Mouse (Mus musculus): ENCODE measurements around the gene Mcfd2. TPM values are rescaled to one million over a fixed set of nuclear protein-coding genes. Genes with fewer than 3 reads are reported as not detected.
"Not testable (repeated sequence)": the region's sequence is repeated elsewhere in the genome, so short reads cannot be mapped to it uniquely, and the experiment has no call there.

Mcfd2 gene
- polyA plus RNA-seq, 1 experiment, result 112 TPM

DNA sequence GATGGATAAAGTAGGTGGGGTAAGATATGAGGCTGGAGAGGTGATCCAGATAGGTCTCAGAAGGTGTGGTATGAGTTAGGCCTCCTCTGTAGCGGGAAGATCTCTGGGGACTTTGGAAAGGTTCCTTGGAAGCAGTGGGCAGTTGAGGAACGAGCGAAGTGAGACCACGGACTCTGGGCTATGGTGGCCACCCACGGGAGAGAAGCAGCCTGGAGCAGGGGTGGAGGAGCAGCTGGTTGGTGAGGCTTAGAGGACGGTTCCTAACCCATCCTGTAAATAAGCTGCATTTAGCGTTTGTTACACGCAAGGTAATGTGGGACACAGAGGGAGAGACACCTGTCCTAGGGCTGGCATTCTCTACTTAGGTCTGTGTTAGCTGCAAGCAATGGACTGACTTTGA is 39.3 kb upstream of the Mcfd2 start:
- TF ChIP-seq POLR2A (IDR thresholded peaks at IDR 0.05; ENCODE audit: low read depth, low read length) (no peak), CTCF (IDR thresholded peaks at IDR 0.05; ENCODE audit: borderline replicate concordance, insufficient read depth, low read length) (no peak)
- H3K4me1 ChIP-seq (ENCODE audit: control insufficient read depth, insufficient read depth, low read length), result peaks cover 4% of the 10 kb centered on the region; the same call in 1 of the 2 replicates
- H3K4me3 ChIP-seq (ENCODE audit: insufficient read depth, low read length), result no peak overlapping the region
- no peak overlapping the region for H3K27ac ChIP-seq (ENCODE audit: insufficient read depth, low read length)

DNA sequence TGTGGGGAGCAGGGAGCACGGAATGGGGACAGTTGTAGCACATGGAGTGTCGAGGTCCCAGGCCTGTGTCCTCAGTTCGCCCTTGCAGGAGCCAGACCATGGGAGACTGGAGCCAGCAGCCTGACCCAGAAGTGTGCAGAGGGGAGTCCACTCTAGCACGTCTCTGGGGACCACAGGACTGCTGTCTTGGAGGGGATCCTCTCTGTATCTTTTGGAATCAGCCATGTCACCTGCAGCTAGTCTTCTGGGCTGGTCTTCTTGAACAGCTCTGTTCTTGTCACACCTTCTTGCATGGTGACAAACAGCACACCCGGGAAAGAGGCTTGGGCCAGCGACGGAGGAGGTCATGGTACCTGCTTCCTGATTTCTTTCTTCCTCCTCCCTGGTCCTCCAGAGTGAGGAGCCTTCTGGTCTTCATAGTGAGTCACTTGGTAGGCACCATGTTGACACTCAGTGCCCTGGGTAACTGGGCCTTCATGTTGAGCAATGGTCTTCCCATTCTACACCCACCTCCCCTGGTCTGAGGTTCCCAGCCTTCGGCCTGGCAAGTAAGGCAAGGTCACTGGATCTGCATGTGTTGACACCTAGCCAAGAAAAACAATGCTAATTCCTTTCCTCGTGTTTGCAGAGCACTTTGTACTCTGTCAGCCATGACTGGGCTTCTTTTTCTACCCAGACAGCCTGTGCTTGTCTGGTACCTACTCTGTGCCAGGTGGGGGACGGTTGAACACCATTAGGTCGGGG is 38.6 kb upstream of the Mcfd2 start:
- no peak for TF ChIP-seq POLR2A (IDR thresholded peaks at IDR 0.05; ENCODE audit: low read depth, low read length)
- no peak for TF ChIP-seq CTCF (IDR thresholded peaks at IDR 0.05; ENCODE audit: borderline replicate concordance, insufficient read depth, low read length)

GRCm38 (mm10) chr17:87302014-87302794 is 36.5 kb upstream of the Mcfd2 start:
- Histone ChIP-seq H3K4me1 (ENCODE audit: control insufficient read depth, insufficient read depth, low read length) (peaks cover 4% of the 10 kb centered on the region; the same call in 1 of the 2 replicates), H3K4me3 (ENCODE audit: insufficient read depth, low read length) (no peak overlapping the region), H3K27ac (ENCODE audit: insufficient read depth, low read length) (peak overlapping the region; percentile 85)
- TF ChIP-seq POLR2A (IDR thresholded peaks at IDR 0.05; ENCODE audit: low read depth, low read length) (no peak), CTCF (IDR thresholded peaks at IDR 0.05; ENCODE audit: borderline replicate concordance, insufficient read depth, low read length) (no peak)

More for the DNA sequence above, 38.6 kb upstream of the Mcfd2 start:
- no peak overlapping the region for H3K27ac ChIP-seq (ENCODE audit: insufficient read depth, low read length)
- H3K4me1 ChIP-seq (ENCODE audit: control insufficient read depth, insufficient read depth, low read length), result peaks cover 4% of the 10 kb centered on the region; the same call in 1 of the 2 replicates
- H3K4me3 ChIP-seq (ENCODE audit: insufficient read depth, low read length), result no peak overlapping the region

DNA sequence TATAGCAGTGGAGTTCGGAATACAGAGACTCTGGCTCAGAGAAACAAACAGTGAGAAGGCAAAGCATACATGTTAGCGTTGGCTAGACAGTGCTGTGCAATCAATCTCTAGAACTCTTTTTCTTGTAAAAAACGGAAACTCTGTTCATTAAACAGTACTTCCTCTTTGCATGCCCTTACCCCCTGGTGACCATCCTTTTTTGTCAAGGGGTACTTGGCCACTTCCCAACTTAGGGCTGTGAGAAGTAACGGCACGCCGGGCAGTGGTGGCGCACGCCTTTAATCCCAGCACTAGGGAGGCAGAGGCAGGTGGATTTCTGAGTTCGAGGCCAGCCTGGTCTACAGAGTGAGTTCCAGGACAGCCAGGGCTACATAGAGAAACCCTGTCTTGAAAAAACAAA is 35.9 kb upstream of the Mcfd2 start:
- H3K27ac ChIP-seq (ENCODE audit: insufficient read depth, low read length); H3K4me3 ChIP-seq (ENCODE audit: insufficient read depth, low read length): not testable (repeated sequence)

GRCm38 (mm10) chr17:87300340-87300739 is 34.6 kb upstream of the Mcfd2 start:
- peaks cover 4% of the 10 kb centered on the region; the same call in 1 of the 2 replicates for H3K4me1 ChIP-seq (ENCODE audit: control insufficient read depth, insufficient read depth, low read length)
- TF ChIP-seq POLR2A (IDR thresholded peaks at IDR 0.05; ENCODE audit: low read depth, low read length), result no peak
- TF ChIP-seq CTCF (IDR thresholded peaks at IDR 0.05; ENCODE audit: borderline replicate concordance, insufficient read depth, low read length), result no peak
- no peak overlapping the region for H3K27ac ChIP-seq (ENCODE audit: insufficient read depth, low read length)
- H3K4me3 ChIP-seq (ENCODE audit: insufficient read depth, low read length), result no peak overlapping the region

More for the DNA sequence above, 35.9 kb upstream of the Mcfd2 start:
- not testable (repeated sequence) for H3K4me1 ChIP-seq (ENCODE audit: control insufficient read depth, insufficient read depth, low read length)

DNA sequence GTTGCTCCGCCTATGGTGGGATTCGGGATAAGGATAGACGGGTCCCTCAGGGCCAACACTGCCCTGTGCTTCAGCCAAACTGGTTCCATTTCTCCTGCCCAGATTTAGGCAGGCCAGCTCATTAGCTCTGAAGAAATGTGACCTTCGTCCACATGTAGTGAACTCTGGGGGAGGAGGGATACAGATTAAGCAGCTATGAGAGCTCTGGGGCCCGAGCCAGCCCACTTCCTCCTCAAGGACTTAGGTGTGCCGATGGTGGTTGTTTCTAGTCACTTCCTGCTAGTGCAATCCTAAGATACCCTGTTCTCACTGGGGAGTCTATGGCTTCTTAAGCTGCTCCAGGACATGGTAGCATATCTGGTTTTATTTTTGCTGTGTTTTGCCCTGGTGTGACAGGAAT is 33.2 kb upstream of the Mcfd2 start:
- no peak for TF ChIP-seq POLR2A (IDR thresholded peaks at IDR 0.05; ENCODE audit: low read depth, low read length)
- TF ChIP-seq CTCF (IDR thresholded peaks at IDR 0.05; ENCODE audit: borderline replicate concordance, insufficient read depth, low read length), result no peak
- no peak overlapping the region for H3K4me3 ChIP-seq (ENCODE audit: insufficient read depth, low read length)
- H3K27ac ChIP-seq (ENCODE audit: insufficient read depth, low read length), result no peak overlapping the region
- H3K4me1 ChIP-seq (ENCODE audit: control insufficient read depth, insufficient read depth, low read length), result peaks cover 4% of the 10 kb centered on the region; the same call in 1 of the 2 replicates

DNA sequence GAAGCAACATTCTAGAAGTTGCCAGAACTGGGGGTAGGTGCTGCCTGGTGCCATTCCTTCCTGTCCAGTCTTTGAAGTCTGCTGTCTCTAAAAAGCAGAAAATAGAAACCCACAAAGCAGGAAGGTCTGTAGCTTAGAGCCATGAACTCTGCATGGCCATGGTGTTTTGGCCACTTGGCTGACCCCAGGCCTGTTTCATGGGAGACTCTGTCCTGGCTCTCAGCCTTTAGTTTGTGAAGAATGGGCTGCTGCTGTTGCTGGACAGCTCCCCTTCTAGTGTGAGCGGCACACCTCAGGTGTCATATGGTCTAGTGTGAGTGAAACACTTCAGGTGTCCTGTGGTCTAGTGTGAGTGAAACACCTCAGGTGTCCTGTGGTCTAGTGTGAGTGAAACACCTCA is 31.0 kb upstream of the Mcfd2 start:
- H3K27ac ChIP-seq (ENCODE audit: insufficient read depth, low read length); H3K4me1 ChIP-seq (ENCODE audit: control insufficient read depth, insufficient read depth, low read length); H3K4me3 ChIP-seq (ENCODE audit: insufficient read depth, low read length): not testable (repeated sequence)

DNA sequence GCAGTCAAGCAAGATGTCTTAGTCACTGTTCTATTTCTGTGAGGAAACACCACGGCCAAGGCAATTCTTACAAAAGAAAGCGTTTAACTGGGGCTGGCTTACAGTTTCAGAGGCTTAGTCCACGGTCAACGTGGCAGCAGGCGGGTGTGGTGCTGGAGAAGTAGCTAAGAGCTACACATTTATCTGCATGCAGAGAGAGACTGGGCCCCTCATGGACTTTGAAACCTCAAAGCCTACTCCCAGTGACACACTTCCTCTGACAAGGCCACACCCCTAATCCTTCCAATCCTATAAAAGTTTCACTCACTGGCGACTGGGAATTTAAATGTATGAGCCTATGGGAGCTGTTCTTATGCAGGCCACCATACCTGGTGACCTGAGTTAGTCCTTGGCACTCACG is 30.0 kb upstream of the Mcfd2 start:
- Histone ChIP-seq H3K4me3 (ENCODE audit: insufficient read depth, low read length) (no peak overlapping the region), H3K4me1 (ENCODE audit: control insufficient read depth, insufficient read depth, low read length) (no peaks in the 10 kb centered on the region), H3K27ac (ENCODE audit: insufficient read depth, low read length) (no peak overlapping the region)
- TF ChIP-seq POLR2A (IDR thresholded peaks at IDR 0.05; ENCODE audit: low read depth, low read length) (no peak), CTCF (IDR thresholded peaks at IDR 0.05; ENCODE audit: borderline replicate concordance, insufficient read depth, low read length) (no peak)

DNA sequence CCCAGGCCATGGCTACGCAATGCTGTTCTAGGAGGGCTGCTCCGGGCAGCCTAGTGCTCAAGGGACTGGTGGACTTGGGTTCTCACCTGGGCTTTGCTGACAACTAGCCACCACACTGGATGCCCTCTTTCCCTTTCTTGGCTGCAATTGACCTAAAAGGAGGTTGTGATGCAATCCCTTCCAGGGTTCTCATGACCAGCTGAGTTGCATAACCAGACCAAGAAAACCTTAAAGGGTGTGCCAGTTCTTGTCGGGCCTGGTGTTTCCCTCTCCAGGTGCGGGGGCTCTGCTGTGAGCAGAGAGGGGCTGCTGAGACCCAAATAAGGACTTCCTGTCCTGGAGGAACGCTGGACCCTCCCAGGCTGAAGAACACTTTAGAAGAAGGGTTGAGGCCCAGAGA is 27.4 kb upstream of the Mcfd2 start:
- Histone ChIP-seq H3K4me1 (ENCODE audit: control insufficient read depth, insufficient read depth, low read length) (no peaks in the 10 kb centered on the region), H3K4me3 (ENCODE audit: insufficient read depth, low read length) (no peak overlapping the region), H3K27ac (ENCODE audit: insufficient read depth, low read length) (no peak overlapping the region)
- no peak for TF ChIP-seq CTCF (IDR thresholded peaks at IDR 0.05; ENCODE audit: borderline replicate concordance, insufficient read depth, low read length)
- no peak for TF ChIP-seq POLR2A (IDR thresholded peaks at IDR 0.05; ENCODE audit: low read depth, low read length)

- TF ChIP-seq CTCF (IDR thresholded peaks at IDR 0.05; ENCODE audit: borderline replicate concordance, insufficient read depth, low read length) (no peak), POLR2A (IDR thresholded peaks at IDR 0.05; ENCODE audit: low read depth, low read length) (no peak)
- no peaks in the 10 kb centered on the region for H3K4me1 ChIP-seq (ENCODE audit: control insufficient read depth, insufficient read depth, low read length)
- H3K27ac ChIP-seq (ENCODE audit: insufficient read depth, low read length), result no peak overlapping the region
- H3K4me3 ChIP-seq (ENCODE audit: insufficient read depth, low read length), result no peak overlapping the region
Observed at GRCm38 (mm10) chr17:87291782-87292181, 26.0 kb upstream of the Mcfd2 start.
